Mouse (Mus musculus) erythroblast, embryonic 14.5 days (primary cell): ENCODE measurements around the gene Rdx.

Experiments used
- GATA1 ChIP-seq: IDR thresholded peaks from 2 replicates; pipeline ENCODE4 v1.6.1; 2012; ENCODE audit warnings: low read length, inconsistent platforms, mixed read lengths
- TAL1 ChIP-seq: IDR thresholded peaks from 3 replicates; pipeline ENCODE4 v1.6.1; 2012; ENCODE audit warnings: low read length, inconsistent platforms, mixed read lengths

DNA sequence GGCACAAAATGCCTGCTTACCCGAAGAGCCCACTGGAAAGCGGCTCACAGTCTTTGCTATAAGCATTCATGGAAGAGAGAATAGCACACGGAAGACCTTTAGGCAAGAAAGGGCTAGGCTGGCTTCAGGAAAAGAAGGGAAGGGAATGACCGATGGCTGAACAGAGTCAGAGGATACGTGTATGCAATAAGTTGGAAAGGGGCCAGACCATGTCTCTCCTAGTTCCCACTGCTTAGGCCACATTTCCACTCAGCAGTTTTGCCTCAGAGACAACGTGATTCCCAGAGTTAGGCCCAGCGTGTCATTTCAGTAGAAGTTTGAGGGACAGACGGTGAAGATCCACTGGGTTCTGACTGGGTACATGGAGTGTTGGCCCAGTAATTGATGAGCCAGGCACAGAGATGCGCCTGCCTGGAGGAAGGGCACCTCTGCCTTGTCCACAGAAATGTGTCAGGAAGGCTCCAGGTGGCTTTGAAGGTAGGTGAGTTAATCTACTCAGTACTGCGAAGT is 47.6 kb downstream of the Rdx start:
- TF ChIP-seq GATA1: no peak
- TF ChIP-seq TAL1: no peak
